Mouse (Mus musculus): ENCODE results near the gene Armc2.

Gene Armc2

GRCm38 (mm10) chr10:42014086-42014485 is 4.2 kb downstream of the Armc2 start:
- DNase-seq (ENCODE audit: low spot score), result no peak

GRCm38 (mm10) chr10:42010761-42011435 is 7.3 kb downstream of the Armc2 start:
- DNase-seq (ENCODE audit: low spot score), result no peak

DNA sequence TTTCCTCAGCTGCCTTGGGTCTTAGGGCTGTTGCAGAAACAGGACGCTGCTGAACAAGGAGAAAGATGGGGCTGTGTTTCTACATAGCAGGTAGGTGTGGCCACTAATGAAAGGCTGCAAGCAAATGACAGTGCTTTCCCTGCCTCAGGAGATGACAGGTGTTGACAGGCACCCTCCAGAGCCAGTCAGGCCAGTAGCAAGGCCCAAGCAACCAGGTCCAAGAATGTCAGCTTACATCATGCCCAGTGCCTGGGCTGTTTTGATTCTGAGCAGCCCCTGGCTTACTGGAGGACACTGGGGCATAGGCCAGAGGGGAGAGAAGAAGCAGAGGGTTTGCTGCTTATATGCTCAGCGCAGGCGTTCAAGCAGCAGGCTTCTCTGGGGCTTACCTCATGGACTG is 13.0 kb downstream of the Armc2 start:
- no peak for DNase-seq (ENCODE audit: low spot score)

- DNase-seq (ENCODE audit: low spot score), result no peak
Observed at GRCm38 (mm10) chr10:42004690-42005089, 13.6 kb downstream of the Armc2 start.

GRCm38 (mm10) chr10:42004056-42004455 is 14.2 kb downstream of the Armc2 start:
- DNase-seq (ENCODE audit: low spot score), result no peak

- no peak for DNase-seq (ENCODE audit: low spot score)
Observed at GRCm38 (mm10) chr10:42003576-42003975, 14.7 kb downstream of the Armc2 start.

DNA sequence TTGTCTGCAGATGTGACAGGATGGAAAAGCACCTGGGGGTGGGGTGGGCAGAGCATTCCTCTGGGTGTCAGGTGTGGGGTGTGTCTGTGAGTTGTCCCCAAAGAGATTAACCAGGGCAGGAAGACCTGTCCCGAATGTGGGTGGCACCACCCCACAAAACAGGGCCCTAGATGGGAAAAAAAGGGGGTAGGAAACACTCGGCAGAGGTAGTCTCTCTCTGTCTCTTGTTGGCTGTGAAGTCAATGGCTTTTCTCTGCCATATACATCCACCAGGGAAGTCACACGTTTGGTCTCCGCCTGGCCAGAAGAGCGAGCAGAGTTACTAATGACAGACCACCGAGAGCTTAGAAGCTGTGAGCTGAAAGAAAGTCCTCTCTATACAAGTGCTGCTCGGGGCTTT is 15.8 kb downstream of the Armc2 start:
- DNase-seq (ENCODE audit: low spot score), result no peak

- DNase-seq (ENCODE audit: low spot score), result no peak
Observed at GRCm38 (mm10) chr10:42001260-42001659, 17.0 kb downstream of the Armc2 start.

- no peak for DNase-seq (ENCODE audit: low spot score)
Observed at GRCm38 (mm10) chr10:41997691-41998178, 20.5 kb downstream of the Armc2 start.

GRCm38 (mm10) chr10:41996157-41996556 is 22.1 kb downstream of the Armc2 start:
- no peak for DNase-seq (ENCODE audit: low spot score)

DNA sequence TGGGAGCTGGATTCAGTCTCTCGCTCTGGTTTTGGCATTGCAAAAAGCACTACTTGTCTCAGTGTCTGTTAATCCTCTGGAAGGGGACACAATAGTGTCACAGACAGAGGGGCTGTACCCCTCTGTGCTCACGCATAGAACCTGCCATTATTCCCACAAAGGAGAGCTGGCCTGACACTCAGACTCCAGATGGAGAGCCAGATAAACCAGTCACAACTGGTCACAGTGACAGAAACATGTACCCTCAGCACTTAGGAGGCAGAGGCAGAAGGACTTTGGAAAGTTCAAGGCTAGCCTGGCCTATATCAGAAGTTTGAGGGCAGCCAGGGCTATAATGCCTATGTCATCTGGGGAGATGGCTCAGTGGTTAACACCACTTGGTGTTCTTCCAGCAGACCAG is 23.2 kb downstream of the Armc2 start:
- no peak for DNase-seq (ENCODE audit: low spot score)

- no peak for DNase-seq (ENCODE audit: low spot score)
Observed at GRCm38 (mm10) chr10:41994578-41994977, 23.7 kb downstream of the Armc2 start.

DNA sequence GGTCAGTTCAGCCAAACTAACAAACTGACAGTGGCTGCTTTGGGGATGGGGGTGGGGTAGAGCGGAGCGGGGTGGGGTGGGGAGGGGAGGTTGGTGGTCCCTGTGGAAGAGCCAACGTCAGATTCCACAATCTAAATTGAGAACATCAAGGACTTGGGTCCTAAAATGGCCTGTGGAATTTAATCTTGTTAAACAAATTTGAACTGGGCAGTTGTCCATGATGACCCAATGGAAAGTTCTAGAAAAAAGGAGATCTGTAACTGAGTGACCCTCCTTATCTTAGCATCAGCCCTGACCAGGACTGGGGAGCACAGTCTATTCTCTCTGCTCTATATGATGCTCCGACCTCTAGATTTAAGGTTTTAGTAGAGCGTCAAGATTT is 26.2 kb downstream of the Armc2 start:
- no peak for DNase-seq (ENCODE audit: low spot score)

DNA sequence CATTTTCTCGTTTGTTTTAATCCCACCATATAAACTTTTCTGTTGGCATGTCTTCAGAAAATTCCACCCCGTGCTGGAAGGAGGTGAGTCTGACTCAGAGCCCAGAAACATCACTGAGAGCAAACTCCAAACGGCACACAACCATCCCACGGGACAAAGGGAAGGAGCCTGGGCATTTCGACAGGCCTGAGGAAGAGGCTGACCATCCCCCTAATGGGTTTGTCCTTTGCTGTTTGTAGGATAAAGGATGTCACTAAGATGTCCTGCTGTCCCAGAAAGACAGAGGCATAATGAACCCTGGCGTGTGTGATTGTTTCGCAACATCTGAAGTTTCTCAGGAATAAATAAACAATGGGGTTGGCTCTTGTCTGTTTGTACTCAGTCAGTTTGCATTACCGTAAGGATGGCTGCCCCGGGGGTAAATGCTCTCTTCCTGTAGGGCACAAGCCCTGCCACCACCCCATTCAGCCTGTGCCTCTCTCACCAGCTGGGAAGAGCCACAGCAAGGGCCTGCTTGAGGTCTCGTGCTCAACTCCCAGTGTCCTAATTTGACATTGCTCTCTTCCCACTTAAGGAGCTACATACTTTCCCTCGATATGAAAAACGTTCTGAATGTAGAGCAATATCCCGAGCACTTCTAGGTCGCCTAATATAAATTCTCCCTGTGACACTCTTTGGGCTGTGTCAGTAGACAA is 26.7 kb downstream of the Armc2 start:
- DNase-seq (ENCODE audit: low spot score), result no peak

GRCm38 (mm10) chr10:41990896-41991295 is 27.3 kb downstream of the Armc2 start:
- no peak for DNase-seq (ENCODE audit: low spot score)

DNA sequence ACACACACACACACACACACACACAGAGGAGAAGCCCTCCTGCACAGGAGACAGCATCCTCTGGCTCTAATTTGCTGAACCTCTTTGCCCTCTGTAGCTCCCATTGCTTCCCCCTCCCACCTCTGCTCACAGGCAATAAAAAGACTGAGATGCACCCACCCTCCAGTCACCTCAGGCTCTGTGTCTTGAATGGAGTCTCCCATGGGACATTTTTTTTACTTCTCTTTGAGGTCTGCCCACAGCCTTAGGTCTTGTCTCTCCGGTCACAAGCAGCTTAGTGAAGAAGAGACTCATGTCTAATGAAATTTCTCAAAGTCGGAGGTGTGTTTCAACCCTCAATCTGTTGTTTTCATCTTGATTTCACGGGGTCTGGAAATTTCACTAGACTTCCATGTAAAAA is 29.3 kb downstream of the Armc2 start:
- DNase-seq (ENCODE audit: low spot score), result no peak

- DNase-seq (ENCODE audit: low spot score), result no peak
Observed at GRCm38 (mm10) chr10:41986126-41986525, 32.1 kb downstream of the Armc2 start.

DNA sequence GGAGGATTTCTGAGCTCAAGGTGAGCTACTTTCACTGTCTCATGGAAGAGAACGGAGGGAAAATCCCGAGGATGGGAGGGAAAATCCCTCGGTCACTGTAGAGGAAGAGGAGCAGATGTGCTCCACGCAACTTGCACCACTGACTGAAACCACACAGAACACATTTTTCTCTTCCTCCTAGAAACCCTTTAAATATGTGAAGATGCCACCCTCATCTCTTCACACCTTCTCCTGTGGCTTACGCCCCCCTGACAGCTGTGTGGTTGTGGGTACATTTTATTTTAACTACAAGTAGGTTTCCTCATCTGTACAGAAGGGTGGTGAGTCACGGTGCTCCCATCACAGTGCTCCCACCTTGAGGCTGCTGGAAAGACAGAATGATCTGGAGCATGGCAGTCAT is 34.0 kb downstream of the Armc2 start:
- DNase-seq (ENCODE audit: low spot score), result no peak

- no peak for DNase-seq (ENCODE audit: low spot score)
Observed at GRCm38 (mm10) chr10:41982821-41983220, 35.4 kb downstream of the Armc2 start.

GRCm38 (mm10) chr10:41980772-41981383 is 37.4 kb downstream of the Armc2 start:
- no peak for DNase-seq (ENCODE audit: low spot score)

DNA sequence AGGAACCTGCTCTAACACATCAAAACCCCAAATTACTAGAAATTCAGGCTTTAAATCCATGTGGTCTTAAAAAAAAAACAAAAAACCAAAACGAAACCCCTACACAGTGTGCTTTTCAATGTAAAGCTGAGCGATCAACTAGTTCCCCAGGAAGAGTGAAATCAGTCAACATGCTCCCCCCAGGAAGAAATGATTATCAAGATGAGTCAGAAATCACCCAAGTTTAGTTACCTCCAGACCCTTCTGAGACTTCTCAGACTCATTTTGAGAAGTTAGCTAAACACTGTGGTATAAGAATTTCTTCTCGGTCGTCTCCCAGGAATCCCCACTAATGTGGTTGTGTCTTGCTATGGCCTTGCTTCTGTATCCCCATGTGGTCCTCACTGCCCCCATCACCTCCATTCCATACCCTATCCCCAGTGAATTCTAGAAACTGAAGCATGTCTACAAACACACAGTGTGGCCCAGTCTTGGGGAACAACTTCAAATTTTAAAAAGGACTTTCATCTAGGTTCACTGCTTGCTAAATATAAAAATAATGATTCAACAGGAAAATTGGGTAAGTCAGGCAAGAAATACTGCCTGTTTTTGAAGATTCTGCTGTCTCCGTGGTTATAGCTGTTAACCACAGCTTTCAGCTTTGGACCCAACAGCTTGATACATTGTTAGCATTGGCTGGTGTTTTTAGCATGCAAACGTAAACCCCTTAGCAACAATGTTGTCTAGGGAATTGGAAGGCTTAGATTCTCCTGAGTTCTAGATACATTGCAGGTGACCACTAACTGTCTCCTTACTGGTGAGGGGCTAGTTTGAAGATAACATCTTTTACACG is 39.6 kb downstream of the Armc2 start:
- DNase-seq (ENCODE audit: low spot score), result no peak

DNA sequence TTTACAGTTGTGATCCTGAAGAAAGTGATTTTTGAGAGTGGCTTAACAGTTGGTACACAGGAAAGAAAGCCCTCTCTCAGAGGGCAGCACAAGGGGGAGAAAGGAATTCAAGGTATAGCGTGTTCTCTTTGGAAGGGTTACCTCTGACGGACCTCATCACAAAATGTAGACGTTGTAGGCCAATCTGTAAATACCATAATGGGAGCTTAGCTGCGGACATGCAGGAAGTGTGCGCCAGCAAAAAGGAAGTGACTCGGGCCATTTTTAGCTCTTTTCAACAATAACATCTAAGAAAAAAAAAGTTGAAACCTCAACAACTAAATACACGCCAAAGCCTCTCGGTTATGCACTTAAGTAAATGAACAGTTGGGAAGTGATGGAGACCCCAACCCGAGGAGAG is 45.6 kb downstream of the Armc2 start:
- DNase-seq (ENCODE audit: low spot score), result no peak
